Mouse (Mus musculus) 3T3-L1 (cell line): ENCODE results near the gene Serpini1.
"Not testable (repeated sequence)": the region's sequence is repeated elsewhere in the genome, so short reads cannot be mapped to it uniquely, and the experiment has no call there.

Experiments
- DNase-seq: peaks from one replicate; pipeline ENCODE4 v3.0.0-alpha.2; 2015; ENCODE audit warnings: low read depth, low spot score

Serpini1 gene

GRCm38 (mm10) chr3:75635648-75636047 lies 78.3 kb downstream of the Serpini1 start:
- no peak for DNase-seq

- DNase-seq = no peak
Observed at GRCm38 (mm10) chr3:75639546-75639945, 82.2 kb downstream of the Serpini1 start.

- DNase-seq = peak; percentile 36
Observed at GRCm38 (mm10) chr3:75647542-75647941, 90.2 kb downstream of the Serpini1 start.

- DNase-seq = no peak
Observed at GRCm38 (mm10) chr3:75648226-75648625, 90.9 kb downstream of the Serpini1 start.

- not testable (repeated sequence) for DNase-seq
Observed at GRCm38 (mm10) chr3:75650416-75651154, 93.2 kb downstream of the Serpini1 start.

- DNase-seq = no peak
Observed at GRCm38 (mm10) chr3:75651603-75652115, 94.3 kb downstream of the Serpini1 start.

- not testable (repeated sequence) for DNase-seq
Observed at GRCm38 (mm10) chr3:75653901-75654300, 96.6 kb downstream of the Serpini1 start.

- no peak for DNase-seq
Observed at GRCm38 (mm10) chr3:75655578-75656344, 98.4 kb downstream of the Serpini1 start.

- no peak for DNase-seq
Observed at GRCm38 (mm10) chr3:75666962-75667361, 109.6 kb downstream of the Serpini1 start.

- DNase-seq = no peak
Observed at GRCm38 (mm10) chr3:75670425-75670824, 113.1 kb downstream of the Serpini1 start.

GRCm38 (mm10) chr3:75682881-75683280 lies 125.5 kb downstream of the Serpini1 start:
- no peak for DNase-seq

- DNase-seq = peak; percentile 68
Observed at GRCm38 (mm10) chr3:75686775-75687174, 129.4 kb downstream of the Serpini1 start.

- no peak for DNase-seq
Observed at GRCm38 (mm10) chr3:75687187-75687825, 130.0 kb downstream of the Serpini1 start.

- DNase-seq = no peak
Observed at GRCm38 (mm10) chr3:75690321-75690720, 133.0 kb downstream of the Serpini1 start.

- DNase-seq = no peak
Observed at GRCm38 (mm10) chr3:75692088-75692487, 134.7 kb downstream of the Serpini1 start.
